ENCODE assay signal across 9 mouse cellular contexts in genomic region chr1:37634658-37635057, GRCm38 (mm10).
DNase-seq lines count a peak whose midpoint lies in the region; ATAC-seq lines count a peak whose summit lies in the region.
"Had no signal": no experiment of that assay in that cellular context is flagged by ENCODE, and none has a peak within 500 bp of the region (broad histone marks: within the 10 kb centered on the region; RNA-seq: fewer than 3 reads in every experiment).

No protein-coding gene starts in this region.

- no peaks in the 10 kb centered on the region for H3K9me3 ChIP-seq in forebrain, embryonic 14.5 days (replicated peaks; ENCODE audit: control insufficient read depth, low read length)
- H3K9me3 ChIP-seq in forebrain, embryonic 15.5 days: no peaks in the 10 kb centered on the region
- H3K9me3 ChIP-seq in midbrain, embryonic 14.5 days (ENCODE audit: control insufficient read depth, low read length): no peaks in the 10 kb centered on the region
- H3K9me3 ChIP-seq in midbrain, embryonic 13.5 days: no peaks in the 10 kb centered on the region
- H3K9me3 ChIP-seq: neural tube, embryonic 13.5 days had no signal

- DNase-seq in forebrain, embryonic 14.5 days (ENCODE audit: low spot score): peak; percentile 59
- DNase-seq in midbrain, embryonic 14.5 days: peak; percentile 75
- DNase-seq in adrenal gland, postnatal 14 days: peak; percentile 64
- peak; percentile 53 for DNase-seq in lung, postnatal 10 days
- DNase-seq in thymus, postnatal 0 days (ENCODE audit: low spot score): peak; percentile 70

- no peak overlapping the region for H3K27ac ChIP-seq in forebrain, embryonic 14.5 days (ENCODE audit: low read depth, low read length)
- no peak overlapping the region for H3K27ac ChIP-seq in forebrain, embryonic 15.5 days (replicated peaks)
- no peak overlapping the region for H3K27ac ChIP-seq in midbrain, embryonic 14.5 days (replicated peaks; ENCODE audit: low read depth, low read length)
- no peak overlapping the region for H3K27ac ChIP-seq in midbrain, embryonic 13.5 days
- H3K27ac ChIP-seq: neural tube, embryonic 13.5 days had no signal

- H3K9ac ChIP-seq in forebrain, embryonic 14.5 days (ENCODE audit: low read length): no peak overlapping the region
- no peak overlapping the region for H3K9ac ChIP-seq in forebrain, embryonic 15.5 days (replicated peaks)
- no peak overlapping the region for H3K9ac ChIP-seq in midbrain, embryonic 14.5 days (replicated peaks; ENCODE audit: low read length)
- no peak overlapping the region for H3K9ac ChIP-seq in midbrain, embryonic 13.5 days (replicated peaks)
- H3K9ac ChIP-seq: neural tube, embryonic 13.5 days had no signal

- ATAC-seq in forebrain, embryonic 14.5 days: peak; percentile 42; the same call in 1 of the 2 replicates
- no peak for ATAC-seq in forebrain, embryonic 15.5 days (replicated peaks)
- no peak for ATAC-seq in midbrain, embryonic 14.5 days (ENCODE audit: low FRiP score, low TSS enrichment)
- no peak for ATAC-seq in midbrain, embryonic 13.5 days
- 0 out of 2 replicates have a peak, but pooled peaks have one; percentile 23 for ATAC-seq in erythroblast, adult 5-6 weeks (replicated peaks; ENCODE audit: low FRiP score, poor library complexity, severe bottlenecking)

- no peaks in the 10 kb centered on the region for H3K4me1 ChIP-seq in forebrain, embryonic 14.5 days (ENCODE audit: control insufficient read depth, insufficient read depth, low read length)
- H3K4me1 ChIP-seq in forebrain, embryonic 15.5 days: no peaks in the 10 kb centered on the region
- no peaks in the 10 kb centered on the region for H3K4me1 ChIP-seq in midbrain, embryonic 14.5 days (ENCODE audit: control insufficient read depth, insufficient read depth, low read length)
- 0 out of 2 replicates have a peak, but pooled peaks cover 7% of the 10 kb centered on the region for H3K4me1 ChIP-seq in midbrain, embryonic 13.5 days (replicated peaks)

- H3K4me2 ChIP-seq in forebrain, embryonic 14.5 days (ENCODE audit: low read length): no peak overlapping the region
- no peak overlapping the region for H3K4me2 ChIP-seq in forebrain, embryonic 15.5 days (replicated peaks)
- no peak overlapping the region for H3K4me2 ChIP-seq in midbrain, embryonic 14.5 days (ENCODE audit: low read length)
- no peak overlapping the region for H3K4me2 ChIP-seq in midbrain, embryonic 13.5 days (replicated peaks)
- H3K4me2 ChIP-seq: neural tube, embryonic 13.5 days had no signal

- no peaks in the 10 kb centered on the region for H3K27me3 ChIP-seq in forebrain, embryonic 14.5 days (replicated peaks; ENCODE audit: control insufficient read depth, insufficient read depth, low read length)
- H3K27me3 ChIP-seq in forebrain, embryonic 15.5 days: no peaks in the 10 kb centered on the region
- no peaks in the 10 kb centered on the region for H3K27me3 ChIP-seq in midbrain, embryonic 14.5 days (ENCODE audit: control insufficient read depth, insufficient read depth, low read length)
- H3K27me3 ChIP-seq in midbrain, embryonic 13.5 days: no peaks in the 10 kb centered on the region
- H3K27me3 ChIP-seq: neural tube, embryonic 13.5 days had no signal

- H3K36me3 ChIP-seq in forebrain, embryonic 14.5 days (ENCODE audit: control insufficient read depth, insufficient read depth, low read length): no peaks in the 10 kb centered on the region
- no peaks in the 10 kb centered on the region for H3K36me3 ChIP-seq in forebrain, embryonic 15.5 days
- H3K36me3 ChIP-seq in midbrain, embryonic 14.5 days (ENCODE audit: control insufficient read depth, insufficient read depth, low read length): no peaks in the 10 kb centered on the region
- H3K36me3 ChIP-seq in midbrain, embryonic 13.5 days: no peaks in the 10 kb centered on the region
- H3K36me3 ChIP-seq: neural tube, embryonic 13.5 days had no signal

- no peak overlapping the region for H3K4me3 ChIP-seq in forebrain, embryonic 14.5 days (ENCODE audit: low read depth, low read length)
- no peak overlapping the region for H3K4me3 ChIP-seq in forebrain, embryonic 15.5 days
- no peak overlapping the region for H3K4me3 ChIP-seq in midbrain, embryonic 14.5 days (replicated peaks; ENCODE audit: low read depth, low read length)
- no peak overlapping the region for H3K4me3 ChIP-seq in midbrain, embryonic 13.5 days (replicated peaks)
- H3K4me3 ChIP-seq: neural tube, embryonic 13.5 days had no signal

- WGBS in forebrain, embryonic 14.5 days: 37% methylated on average over 4 of the region's 4 CpGs
- WGBS in forebrain, embryonic 15.5 days: 34% methylated on average over 4 of the region's 4 CpGs
- WGBS in midbrain, embryonic 14.5 days: 29% methylated on average over 4 of the region's 4 CpGs
- 30% methylated on average over 4 of the region's 4 CpGs for WGBS in midbrain, embryonic 13.5 days

Comparison
In these comparisons a context has a peak if more than half of its experiments do, and no peak if none do; other contexts are left out.
1. ATAC-seq: peak in forebrain, embryonic 14.5 days (single experiment) and erythroblast, adult 5-6 weeks (single experiment); none in forebrain, embryonic 15.5 days (single experiment), midbrain, embryonic 14.5 days (single experiment) and midbrain, embryonic 13.5 days (single experiment).
2. Peak in every context shown above with its lines, with median percentiles within 50 percentile points of each other: DNase-seq.